9 mouse cellular contexts compared by ENCODE assay signal in genomic region chr15:101860421-101861130, GRCm38 (mm10). TPM values are rescaled to one million over a fixed set of nuclear protein-coding genes. Genes with fewer than 3 reads are reported as not detected.
DNase-seq lines count a peak whose midpoint lies in the region; ATAC-seq lines count a peak whose summit lies in the region.
"Had no signal": no experiment of that assay in that cellular context is flagged by ENCODE, and none has a peak within 500 bp of the region (broad histone marks: within the 10 kb centered on the region; RNA-seq: fewer than 3 reads in every experiment).

No protein-coding gene starts in this region.

- H3K4me1 ChIP-seq in heart, embryonic 14.5 days (ENCODE audit: control insufficient read depth in 2 of 2, insufficient read depth in 2 of 2, low read length in 2 of 2): peaks cover 0 to 6% of the 10 kb centered on the region in 2 experiments; a peak in 1 of 4 replicates
- H3K4me1 ChIP-seq in hindbrain, embryonic 15.5 days (replicated peaks): peaks cover 17% of the 10 kb centered on the region
- H3K4me1 ChIP-seq in midbrain, embryonic 14.5 days (ENCODE audit: control insufficient read depth, insufficient read depth, low read length): peaks cover 7% of the 10 kb centered on the region; the same call in 1 of the 2 replicates

- H3K9ac ChIP-seq in heart, embryonic 14.5 days (ENCODE audit: low read length): no peak overlapping the region
- H3K9ac ChIP-seq in hindbrain, embryonic 15.5 days: no peak overlapping the region
- H3K9ac ChIP-seq in midbrain, embryonic 14.5 days (replicated peaks; ENCODE audit: low read length): no peak overlapping the region

- WGBS in heart, embryonic 14.5 days: 44% methylated on average over 13 of the region's 13 CpGs
- WGBS in hindbrain, embryonic 15.5 days: 55% methylated on average over 13 of the region's 13 CpGs
- WGBS in midbrain, embryonic 14.5 days: 58% methylated on average over 13 of the region's 13 CpGs

- DNase-seq in heart, postnatal 25 days (ENCODE audit: low spot score): no peak
- peak; percentile 17 for DNase-seq in embryo, embryonic 9.5 days (ENCODE audit: extremely low spot score)
- DNase-seq in midbrain, embryonic 14.5 days: peak; percentile 18
- no peak for DNase-seq in urinary bladder, adult 2 months (ENCODE audit: low spot score)
- DNase-seq in left cerebral cortex, postnatal 36 days (ENCODE audit: low spot score in 2 of 2): no peak
- DNase-seq in layer of hippocampus, adult 8-10 months (ENCODE audit: low spot score in 2 of 2): no peak

- peak overlapping the region; percentile 86 for H3K4me2 ChIP-seq in heart, embryonic 14.5 days (ENCODE audit: low read length)
- peak overlapping the region; percentile 90 for H3K4me2 ChIP-seq in hindbrain, embryonic 15.5 days
- peak overlapping the region; percentile 82 for H3K4me2 ChIP-seq in midbrain, embryonic 14.5 days (ENCODE audit: low read length)

- H3K4me3 ChIP-seq in heart, embryonic 14.5 days (ENCODE audit: control insufficient read depth in 1 of 2, insufficient read depth in 1 of 2, low read depth in 1 of 2, low read length in 2 of 2): peak overlapping the region in 1 of 2 experiments; percentile 37; a peak in 1 of 4 replicates
- H3K4me3 ChIP-seq in hindbrain, embryonic 15.5 days: no peak overlapping the region; the same call in 1 of the 2 replicates
- peak overlapping the region; percentile 43 for H3K4me3 ChIP-seq in midbrain, embryonic 14.5 days (replicated peaks; ENCODE audit: low read depth, low read length)

- no peaks in the 10 kb centered on the region for H3K9me3 ChIP-seq in heart, embryonic 14.5 days (ENCODE audit: control insufficient read depth, low read length)
- H3K9me3 ChIP-seq in hindbrain, embryonic 15.5 days: no peaks in the 10 kb centered on the region
- H3K9me3 ChIP-seq in midbrain, embryonic 14.5 days (ENCODE audit: control insufficient read depth, low read length): no peaks in the 10 kb centered on the region

- intact Hi-C loops in heart, postnatal 25 days (cut with DNase I): no loop called here
- intact Hi-C loops in left cerebral cortex, postnatal 36 days (cut with DNase I): no loop called here

- no peaks in the 10 kb centered on the region for H3K36me3 ChIP-seq in heart, embryonic 14.5 days (ENCODE audit: control insufficient read depth, insufficient read depth, low read length)
- H3K36me3 ChIP-seq in hindbrain, embryonic 15.5 days: no peaks in the 10 kb centered on the region
- no peaks in the 10 kb centered on the region for H3K36me3 ChIP-seq in midbrain, embryonic 14.5 days (ENCODE audit: control insufficient read depth, insufficient read depth, low read length)

- no peak for ATAC-seq in heart, embryonic 14.5 days (ENCODE audit: insufficient number of reproducible peaks, insufficient read depth, low FRiP score, low read depth)
- 0 out of 2 replicates have a peak, but pooled peaks have one; percentile 40 for ATAC-seq in hindbrain, embryonic 15.5 days (ENCODE audit: low FRiP score, low read depth)
- no peak for ATAC-seq in midbrain, embryonic 14.5 days (ENCODE audit: low FRiP score, low TSS enrichment)

- no peak overlapping the region for H3K27ac ChIP-seq in heart, embryonic 14.5 days (replicated peaks in 1 of 2; ENCODE audit: control insufficient read depth in 1 of 2, insufficient read depth in 1 of 2, low read depth in 2 of 2, low read length in 2 of 2)
- H3K27ac ChIP-seq in hindbrain, embryonic 15.5 days (replicated peaks): no peak overlapping the region
- no peak overlapping the region for H3K27ac ChIP-seq in midbrain, embryonic 14.5 days (replicated peaks; ENCODE audit: low read depth, low read length)

- H3K27me3 ChIP-seq in heart, embryonic 14.5 days (ENCODE audit: control insufficient read depth, insufficient read depth, low read length): peaks cover 46% of the 10 kb centered on the region
- peaks cover 18% of the 10 kb centered on the region for H3K27me3 ChIP-seq in hindbrain, embryonic 15.5 days
- peaks cover 25% of the 10 kb centered on the region; the same call in 1 of the 2 replicates for H3K27me3 ChIP-seq in midbrain, embryonic 14.5 days (ENCODE audit: control insufficient read depth, insufficient read depth, low read length)

RNA-seq across cellular contexts. Expression of gene Krt77, which starts 8.9 kb away (rescaled TPM):
- not detected in 2 replicates for polyA plus RNA-seq in heart, embryonic 14.5 days (2014; fragmentation: Nextera tagmentation; extraction: Ambion mirVana)
- not detected for total RNA-seq in heart, postnatal 25 days (2021)
- polyA plus RNA-seq in hindbrain, embryonic 15.5 days (2015; fragmentation: Nextera tagmentation; extraction: Ambion mirVana): 0.35 and 0.47 TPM in 2 replicates
- 0.07 and 0.42 TPM in 2 replicates for polyA plus RNA-seq in midbrain, embryonic 14.5 days (2014; fragmentation: Nextera tagmentation; extraction: Ambion mirVana)
- 0.04 and 0.14 TPM in 2 replicates for polyA plus RNA-seq in urinary bladder, adult 2 months (2012; rRNA removed)
- total RNA-seq in left cerebral cortex, postnatal 36 days (2021): 1 to 10 TPM; 8.8 to 9.8 TPM
- 10 to 100 TPM; 12.2 to 16.2 (median 14.6) TPM for total RNA-seq in layer of hippocampus, adult 8-10 months (2022)
- total RNA-seq: hematopoietic stem cell, adult 5-6 weeks had no signal

RNA-seq across cellular contexts. Expression of gene Krt1, which starts 10.0 kb away (rescaled TPM):
- polyA plus RNA-seq in heart, embryonic 14.5 days (2014; fragmentation: Nextera tagmentation; extraction: Ambion mirVana): 0.31 and 0.55 TPM in 2 replicates
- total RNA-seq in heart, postnatal 25 days (2021): not detected
- polyA plus RNA-seq in hindbrain, embryonic 15.5 days (2015; fragmentation: Nextera tagmentation; extraction: Ambion mirVana): 15.9 and 19.3 TPM in 2 replicates
- 6.7 and 10.7 TPM in 2 replicates for polyA plus RNA-seq in midbrain, embryonic 14.5 days (2014; fragmentation: Nextera tagmentation; extraction: Ambion mirVana)
- polyA plus RNA-seq in urinary bladder, adult 2 months (2012; rRNA removed): 1.9 and 2.6 TPM in 2 replicates
- total RNA-seq in left cerebral cortex, postnatal 36 days (2021): 1 to 10 TPM; 1.7 to 1.8 TPM
- 1 to 10 TPM; 2.3 to 4.2 (median 3.6) TPM for total RNA-seq in layer of hippocampus, adult 8-10 months (2022)
- total RNA-seq: hematopoietic stem cell, adult 5-6 weeks had no signal

RNA-seq across cellular contexts. Expression of gene Krt76, which starts 32.1 kb away (rescaled TPM):
- polyA plus RNA-seq in heart, embryonic 14.5 days (2014; fragmentation: Nextera tagmentation; extraction: Ambion mirVana): not detected in 2 replicates
- not detected for total RNA-seq in heart, postnatal 25 days (2021)
- not detected in 2 replicates for polyA plus RNA-seq in hindbrain, embryonic 15.5 days (2015; fragmentation: Nextera tagmentation; extraction: Ambion mirVana)
- not detected in 2 replicates for polyA plus RNA-seq in midbrain, embryonic 14.5 days (2014; fragmentation: Nextera tagmentation; extraction: Ambion mirVana)
- 0.04 TPM in 1 of 2 replicates, not detected in the other for polyA plus RNA-seq in urinary bladder, adult 2 months (2012; rRNA removed)
- total RNA-seq in left cerebral cortex, postnatal 36 days (2021): not detected
- total RNA-seq in layer of hippocampus, adult 8-10 months (2022): not detected
- total RNA-seq: hematopoietic stem cell, adult 5-6 weeks had no signal

RNA-seq across cellular contexts. Expression of gene Krt2, which starts 42.6 kb away (rescaled TPM):
- not detected in 2 replicates for polyA plus RNA-seq in heart, embryonic 14.5 days (2014; fragmentation: Nextera tagmentation; extraction: Ambion mirVana)
- total RNA-seq in heart, postnatal 25 days (2021): not detected
- 0.05 TPM in 1 of 2 replicates, not detected in the other for polyA plus RNA-seq in hindbrain, embryonic 15.5 days (2015; fragmentation: Nextera tagmentation; extraction: Ambion mirVana)
- polyA plus RNA-seq in midbrain, embryonic 14.5 days (2014; fragmentation: Nextera tagmentation; extraction: Ambion mirVana): not detected in 2 replicates
- polyA plus RNA-seq in urinary bladder, adult 2 months (2012; rRNA removed): not detected in 2 replicates
- total RNA-seq in left cerebral cortex, postnatal 36 days (2021): under 1 TPM; 0.15 to 0.29 TPM
- 1 to 10 TPM; 6.2 to 8.9 (median 7.9) TPM for total RNA-seq in layer of hippocampus, adult 8-10 months (2022)
- total RNA-seq: hematopoietic stem cell, adult 5-6 weeks had no signal

RNA-seq across cellular contexts. Expression of gene Krt73, which starts 58.4 kb away (rescaled TPM):
- not detected in 2 replicates for polyA plus RNA-seq in heart, embryonic 14.5 days (2014; fragmentation: Nextera tagmentation; extraction: Ambion mirVana)
- not detected for total RNA-seq in heart, postnatal 25 days (2021)
- 1.3 and 3.3 TPM in 2 replicates for polyA plus RNA-seq in hindbrain, embryonic 15.5 days (2015; fragmentation: Nextera tagmentation; extraction: Ambion mirVana)
- polyA plus RNA-seq in midbrain, embryonic 14.5 days (2014; fragmentation: Nextera tagmentation; extraction: Ambion mirVana): 1.1 and 2.0 TPM in 2 replicates
- not detected in 2 replicates for polyA plus RNA-seq in urinary bladder, adult 2 months (2012; rRNA removed)
- 1 to 10 TPM; 1.5 to 1.6 TPM for total RNA-seq in left cerebral cortex, postnatal 36 days (2021)
- total RNA-seq in layer of hippocampus, adult 8-10 months (2022): 1 to 10 TPM; 4.4 to 6.8 (median 6.1) TPM
- total RNA-seq: hematopoietic stem cell, adult 5-6 weeks had no signal

Comparison
In these comparisons a context has a peak if more than half of its experiments do, and no peak if none do; other contexts are left out.
1. DNase-seq: peak in embryo, embryonic 9.5 days (single experiment) and midbrain, embryonic 14.5 days (single experiment); none in heart, postnatal 25 days (single experiment), urinary bladder, adult 2 months (single experiment), left cerebral cortex, postnatal 36 days (0 of 2) and layer of hippocampus, adult 8-10 months (0 of 2).
2. Peak in every context shown above with its lines, with median percentiles within 50 percentile points of each other: H3K4me2 ChIP-seq.